Mouse (Mus musculus): ENCODE measurements around the gene Pla2g2d. TPM values are rescaled to one million over a fixed set of nuclear protein-coding genes. Genes with fewer than 3 reads are reported as not detected.

The Pla2g2d gene
- total and polyA plus RNA-seq, 2 experiments from 2014 or later: 0.23 to 0.38 TPM

DNA sequence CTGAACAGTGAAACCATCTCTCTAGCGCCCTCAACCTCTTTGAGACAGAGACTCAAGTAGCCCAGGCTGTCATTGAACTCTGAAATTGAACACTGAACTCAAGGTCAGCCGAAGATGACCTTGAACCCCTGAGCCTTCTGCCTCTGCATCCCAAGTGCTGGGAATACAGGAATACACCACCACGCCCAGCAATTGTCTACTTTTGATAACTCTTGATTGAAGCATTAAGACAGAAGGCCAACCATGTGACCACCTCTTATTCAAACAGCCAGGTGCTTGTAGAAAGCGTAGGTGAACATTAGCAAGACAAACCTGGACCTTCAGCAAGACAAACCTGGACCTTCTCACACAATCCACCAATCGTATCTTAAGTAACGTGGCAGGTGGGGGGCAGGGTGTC lies 18.8 kb downstream of the Pla2g2d start:
- H3K4me2 ChIP-seq (ENCODE audit: low read depth): no peak overlapping the region
- no peak overlapping the region for H3K4me3 ChIP-seq (ENCODE audit: low read depth, low read length)
- DNase-seq: no peak
- no peaks in the 10 kb centered on the region for H3K4me1 ChIP-seq (ENCODE audit: insufficient read depth)
- H3K27me3 ChIP-seq (ENCODE audit: insufficient read depth, low read length): no peaks in the 10 kb centered on the region
- no peak for TF ChIP-seq CTCF (IDR thresholded peaks at IDR 0.05; ENCODE audit: low read depth)
- no peak overlapping the region for H3K9ac ChIP-seq
- H3K27ac ChIP-seq (ENCODE audit: low read depth, low read length): no peak overlapping the region
- no peak for ATAC-seq
- no peaks in the 10 kb centered on the region for H3K9me3 ChIP-seq (ENCODE audit: low read length)
- 88% methylated on average over 6 of the region's 6 CpGs for WGBS
- no peaks in the 10 kb centered on the region for H3K36me3 ChIP-seq (ENCODE audit: insufficient read depth)

GRCm38 (mm10) chr4:138796513-138797216 lies 21.1 kb downstream of the Pla2g2d start:
- peaks cover 4% of the 10 kb centered on the region; the same call in 1 of the 2 replicates for H3K4me1 ChIP-seq (ENCODE audit: insufficient read depth)
- DNase-seq: no peak
- no peak overlapping the region for H3K27ac ChIP-seq (ENCODE audit: low read depth, low read length)
- no peak overlapping the region for H3K4me3 ChIP-seq (ENCODE audit: low read depth, low read length)
- no peaks in the 10 kb centered on the region for H3K36me3 ChIP-seq (ENCODE audit: insufficient read depth)
- no peak for ATAC-seq
- 48% methylated on average over 6 of the region's 6 CpGs for WGBS
- no peak for TF ChIP-seq CTCF (IDR thresholded peaks at IDR 0.05; ENCODE audit: low read depth)
- no peak overlapping the region for H3K9ac ChIP-seq
- no peak overlapping the region for H3K4me2 ChIP-seq (ENCODE audit: low read depth)
- H3K9me3 ChIP-seq (ENCODE audit: low read length): no peaks in the 10 kb centered on the region
- no peaks in the 10 kb centered on the region for H3K27me3 ChIP-seq (ENCODE audit: insufficient read depth, low read length)

GRCm38 (mm10) chr4:138797217-138797570 lies 21.7 kb downstream of the Pla2g2d start:
- no peak for TF ChIP-seq CTCF (IDR thresholded peaks at IDR 0.05; ENCODE audit: low read depth)
- DNase-seq (no peak), ATAC-seq (no peak)
- no peaks in the 10 kb centered on the region for H3K9me3 ChIP-seq (ENCODE audit: low read length)
- WGBS: 79% methylated on average over 4 of the region's 4 CpGs
- H3K4me3 ChIP-seq (ENCODE audit: low read depth, low read length): no peak overlapping the region
- H3K36me3 ChIP-seq (ENCODE audit: insufficient read depth): no peaks in the 10 kb centered on the region
- no peak overlapping the region for H3K9ac ChIP-seq
- H3K27ac ChIP-seq (ENCODE audit: low read depth, low read length): no peak overlapping the region
- H3K4me1 ChIP-seq (ENCODE audit: insufficient read depth): peaks cover 4% of the 10 kb centered on the region; the same call in 1 of the 2 replicates
- H3K4me2 ChIP-seq (ENCODE audit: low read depth): no peak overlapping the region
- H3K27me3 ChIP-seq (ENCODE audit: insufficient read depth, low read length): no peaks in the 10 kb centered on the region

GRCm38 (mm10) chr4:138800134-138800744 lies 24.7 kb downstream of the Pla2g2d start:
- H3K27me3 ChIP-seq (ENCODE audit: insufficient read depth, low read length): no peaks in the 10 kb centered on the region
- no peak overlapping the region for H3K4me2 ChIP-seq (ENCODE audit: low read depth)
- WGBS: 65% methylated on average over 12 of the region's 12 CpGs
- H3K36me3 ChIP-seq (ENCODE audit: insufficient read depth): no peaks in the 10 kb centered on the region
- no peaks in the 10 kb centered on the region for H3K9me3 ChIP-seq (ENCODE audit: low read length)
- DNase-seq (no peak), ATAC-seq (no peak)
- no peak for TF ChIP-seq CTCF (IDR thresholded peaks at IDR 0.05; ENCODE audit: low read depth)
- peaks cover 4% of the 10 kb centered on the region; the same call in 1 of the 2 replicates for H3K4me1 ChIP-seq (ENCODE audit: insufficient read depth)
- no peak overlapping the region for H3K27ac ChIP-seq (ENCODE audit: low read depth, low read length)
- H3K9ac ChIP-seq: no peak overlapping the region
- no peak overlapping the region for H3K4me3 ChIP-seq (ENCODE audit: low read depth, low read length)

- no peaks in the 10 kb centered on the region for H3K36me3 ChIP-seq (ENCODE audit: insufficient read depth)
- ATAC-seq: peak; percentile 69
- no peaks in the 10 kb centered on the region for H3K27me3 ChIP-seq (ENCODE audit: insufficient read depth, low read length)
- TF ChIP-seq CTCF (IDR thresholded peaks at IDR 0.05; ENCODE audit: low read depth): no peak
- no peak overlapping the region for H3K9ac ChIP-seq
- H3K27ac ChIP-seq (ENCODE audit: low read depth, low read length): no peak overlapping the region
- H3K4me3 ChIP-seq (ENCODE audit: low read depth, low read length): no peak overlapping the region
- no peaks in the 10 kb centered on the region for H3K9me3 ChIP-seq (ENCODE audit: low read length)
- no peak overlapping the region for H3K4me2 ChIP-seq (ENCODE audit: low read depth)
- 79% methylated on average over 4 of the region's 4 CpGs for WGBS
- peaks cover 4% of the 10 kb centered on the region; the same call in 1 of the 2 replicates for H3K4me1 ChIP-seq (ENCODE audit: insufficient read depth)
- DNase-seq: peak; percentile 29
Observed at GRCm38 (mm10) chr4:138801631-138802030, 26.1 kb downstream of the Pla2g2d start.

GRCm38 (mm10) chr4:138802917-138803316 lies 27.4 kb downstream of the Pla2g2d start:
- DNase-seq: no peak
- no peaks in the 10 kb centered on the region for H3K9me3 ChIP-seq (ENCODE audit: low read length)
- no peak for TF ChIP-seq CTCF (IDR thresholded peaks at IDR 0.05; ENCODE audit: low read depth)
- peaks cover 4% of the 10 kb centered on the region; the same call in 1 of the 2 replicates for H3K4me1 ChIP-seq (ENCODE audit: insufficient read depth)
- H3K27ac ChIP-seq (ENCODE audit: low read depth, low read length): no peak overlapping the region
- no peak overlapping the region for H3K4me2 ChIP-seq (ENCODE audit: low read depth)
- H3K27me3 ChIP-seq (ENCODE audit: insufficient read depth, low read length): no peaks in the 10 kb centered on the region
- no peak overlapping the region for H3K9ac ChIP-seq
- WGBS: 83% methylated on average over 11 of the region's 11 CpGs
- H3K36me3 ChIP-seq (ENCODE audit: insufficient read depth): no peaks in the 10 kb centered on the region
- no peak overlapping the region for H3K4me3 ChIP-seq (ENCODE audit: low read depth, low read length)
- no peak for ATAC-seq

DNA sequence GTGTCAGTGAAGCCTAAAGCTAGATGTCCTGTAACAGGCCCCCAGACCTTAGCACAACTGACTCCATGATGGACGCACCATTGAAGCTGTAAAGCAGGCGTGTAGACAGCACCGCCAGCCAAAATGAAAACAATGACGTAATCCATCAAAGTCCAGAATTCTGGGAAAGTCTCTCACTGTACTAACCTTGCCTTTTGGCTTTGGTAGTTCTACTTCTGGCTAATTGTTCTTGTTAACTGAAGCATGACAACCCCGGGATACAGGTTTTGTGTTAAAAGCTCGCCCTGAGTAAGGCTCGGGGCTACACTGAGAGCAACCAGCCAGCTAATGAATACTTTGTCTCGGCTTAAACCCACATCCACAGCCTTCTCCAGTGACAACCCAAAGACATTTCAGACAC lies 29.7 kb downstream of the Pla2g2d start:
- H3K27ac ChIP-seq (ENCODE audit: low read depth, low read length): no peak overlapping the region
- DNase-seq (no peak), ATAC-seq (no peak)
- H3K4me1 ChIP-seq (ENCODE audit: insufficient read depth): no peaks in the 10 kb centered on the region
- H3K4me2 ChIP-seq (ENCODE audit: low read depth): no peak overlapping the region
- no peaks in the 10 kb centered on the region for H3K27me3 ChIP-seq (ENCODE audit: insufficient read depth, low read length)
- TF ChIP-seq CTCF (IDR thresholded peaks at IDR 0.05; ENCODE audit: low read depth): no peak
- no peaks in the 10 kb centered on the region for H3K36me3 ChIP-seq (ENCODE audit: insufficient read depth)
- no peak overlapping the region for H3K9ac ChIP-seq
- no peaks in the 10 kb centered on the region for H3K9me3 ChIP-seq (ENCODE audit: low read length)
- 21% methylated on average over 8 of the region's 8 CpGs for WGBS
- no peak overlapping the region for H3K4me3 ChIP-seq (ENCODE audit: low read depth, low read length)
